Mouse (Mus musculus) embryo, embryonic 11.5 days (tissue): ENCODE results near the gene Marveld3.

Experiments used
- DNase-seq: peaks from one replicate; pipeline ENCODE4 v3.0.0-alpha.2; 2012; ENCODE audit warnings: low read depth, low spot score

Marveld3 gene

GRCm38 (mm10) chr8:109961693-109962367 lies at the start of gene Marveld3:
Gene Marveld3 (minus strand): TSS chr8:109962203.
- no peak for DNase-seq

DNA sequence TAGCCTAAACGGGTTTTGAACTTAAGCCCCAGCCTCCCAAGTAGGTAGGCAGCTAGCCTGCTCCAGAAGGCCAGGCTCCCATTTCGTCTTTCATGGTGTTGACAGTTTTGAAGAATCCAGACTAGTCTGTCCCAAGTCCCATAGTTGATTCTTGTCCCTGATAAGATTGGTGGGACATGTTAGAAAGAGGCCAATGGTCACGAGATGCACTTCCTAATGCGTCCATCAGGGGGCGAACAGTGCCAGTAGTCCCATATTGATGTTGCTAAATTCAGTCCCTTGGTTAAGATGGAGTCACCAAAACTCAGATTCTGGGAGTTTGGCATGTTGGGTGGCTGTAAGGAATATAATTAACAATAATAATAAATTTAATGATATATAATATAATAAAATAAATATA lies 48.9 kb upstream of the Marveld3 start:
- no peak for DNase-seq

GRCm38 (mm10) chr8:110008995-110009446 lies 47.0 kb upstream of the Marveld3 start:
- DNase-seq: no peak

- no peak for DNase-seq
Measured at GRCm38 (mm10) chr8:110008228-110008994, 46.4 kb upstream of the Marveld3 start.

DNA sequence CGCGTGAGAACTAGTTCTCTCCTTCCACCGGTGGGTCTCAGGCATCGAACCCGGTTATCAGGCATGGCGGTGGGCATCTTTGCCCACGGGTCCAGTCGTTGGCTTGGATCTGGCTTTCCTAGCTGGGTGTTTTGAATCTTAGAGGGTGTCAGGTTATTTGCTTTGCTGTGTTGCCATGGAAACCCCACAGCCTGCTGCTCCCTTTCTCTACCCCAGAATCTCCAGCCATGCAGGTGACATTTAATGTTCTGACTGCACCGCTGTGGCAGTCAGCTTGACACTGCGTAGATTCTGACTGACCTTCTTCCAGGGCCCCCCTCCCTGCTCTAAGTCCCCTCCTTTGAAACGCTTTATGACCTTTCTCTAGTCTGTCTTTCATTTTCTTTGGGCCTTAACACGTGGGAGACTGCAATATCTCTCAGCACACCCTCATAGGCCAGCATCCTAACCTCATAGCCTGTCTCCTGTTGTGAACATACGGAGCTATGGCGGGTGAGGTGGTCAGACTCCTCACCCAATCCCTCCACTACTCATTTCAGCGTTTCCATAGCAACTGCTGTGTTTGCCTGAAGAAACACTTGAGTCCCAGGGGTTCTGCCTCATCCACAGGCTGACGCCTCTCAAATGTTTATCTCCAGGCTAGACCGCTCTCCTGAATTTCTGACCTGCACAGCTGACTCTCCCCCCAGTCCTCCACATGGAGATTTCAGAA lies 44.5 kb upstream of the Marveld3 start:
- DNase-seq: no peak

DNA sequence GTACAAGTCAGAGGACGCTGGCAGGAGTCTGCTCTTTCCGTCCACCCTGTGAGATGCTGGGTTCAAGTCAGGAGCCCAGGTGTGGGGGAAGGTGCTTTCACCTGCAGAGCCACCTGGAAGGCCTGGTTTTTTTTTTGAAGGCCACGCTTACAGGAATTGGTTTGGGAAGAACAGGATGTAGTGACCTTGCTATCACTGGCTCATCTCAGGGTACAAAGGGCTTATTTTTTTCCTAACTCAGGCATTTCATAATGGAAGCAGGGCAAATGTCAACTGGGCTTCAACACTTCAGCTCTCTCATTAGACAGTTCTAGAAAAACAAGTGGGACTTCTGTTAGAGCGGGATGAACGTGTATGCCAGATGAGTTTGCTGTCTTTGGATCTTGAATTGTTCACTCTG lies 42.3 kb upstream of the Marveld3 start:
- DNase-seq: no peak

- DNase-seq: no peak
Measured at GRCm38 (mm10) chr8:110002953-110003352, 41.0 kb upstream of the Marveld3 start.

DNA sequence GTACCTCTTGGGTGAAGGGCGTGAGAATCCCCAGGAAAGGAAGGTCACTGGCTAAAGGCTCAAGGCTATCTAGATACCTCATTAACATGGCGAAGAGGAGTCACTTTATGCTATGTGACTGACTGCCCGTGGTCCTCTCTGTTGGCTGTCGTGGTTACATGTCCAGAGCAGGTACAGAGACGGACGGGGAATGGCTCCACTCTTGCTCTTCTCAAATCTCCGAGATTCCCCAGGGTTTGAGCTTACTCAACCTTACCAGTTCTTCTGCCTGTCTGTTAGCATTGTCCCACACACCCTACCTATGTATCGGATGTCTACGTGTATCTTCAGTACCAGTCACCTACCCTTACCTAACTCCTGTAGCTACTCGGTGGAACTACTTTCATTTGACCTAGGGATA lies 38.0 kb upstream of the Marveld3 start:
- DNase-seq: no peak

DNA sequence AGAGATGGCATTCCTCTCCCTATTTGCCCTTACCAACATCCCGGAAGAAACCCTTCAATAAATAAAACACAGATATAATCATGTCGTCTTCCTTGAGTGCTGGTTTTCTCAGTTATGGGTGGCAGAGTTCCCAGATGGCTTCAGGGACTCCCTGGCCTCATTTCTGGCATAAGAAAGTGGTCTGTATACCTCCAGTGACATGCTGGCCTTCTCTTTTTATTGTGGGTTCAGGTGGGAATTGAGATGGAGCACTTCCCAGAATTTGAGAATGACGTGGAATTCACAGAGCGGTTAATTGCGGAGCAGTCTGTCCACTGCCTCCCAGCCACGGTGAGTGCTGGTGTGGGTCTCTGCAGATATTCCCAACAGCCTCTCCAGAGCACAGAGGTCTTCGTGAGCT lies 36.1 kb upstream of the Marveld3 start:
- no peak for DNase-seq

DNA sequence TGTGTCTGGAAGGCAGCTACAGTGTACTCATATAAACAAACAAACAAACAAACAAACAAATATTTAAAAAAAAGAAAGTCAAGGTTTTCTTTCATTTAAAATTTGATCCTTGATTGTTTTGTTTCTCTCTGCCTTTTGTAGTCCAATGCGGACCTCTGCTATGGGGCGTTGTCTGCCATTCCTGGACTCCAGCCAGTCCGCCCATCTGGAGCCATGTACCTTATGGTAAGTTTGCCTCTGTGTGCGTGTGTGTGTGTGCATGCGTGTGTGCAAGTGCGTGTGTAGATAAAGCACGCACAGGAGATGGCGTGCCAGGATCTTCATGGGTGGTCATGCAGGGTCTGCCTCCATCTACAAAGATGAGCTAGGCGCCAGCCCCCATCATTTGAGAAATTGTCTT lies 35.4 kb upstream of the Marveld3 start:
- no peak for DNase-seq

DNA sequence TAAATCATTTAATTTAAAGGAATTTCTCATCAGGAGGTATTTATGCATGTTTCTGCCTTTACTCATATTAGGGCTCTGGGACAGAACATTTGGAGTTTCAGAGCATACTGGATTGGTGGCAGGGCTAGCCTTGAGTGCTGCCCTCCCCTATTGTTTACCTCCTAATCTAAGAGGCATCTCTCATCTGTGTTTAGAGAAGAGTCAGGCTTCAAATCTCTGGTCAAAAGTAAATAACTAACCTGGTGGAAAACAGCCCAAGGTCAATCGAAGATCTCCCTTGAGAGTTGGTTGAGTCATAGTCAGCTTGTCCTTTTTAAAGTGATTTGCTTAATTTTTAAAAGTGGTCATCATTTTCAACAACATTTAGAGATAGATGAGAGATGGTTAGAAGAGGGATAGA lies 30.9 kb upstream of the Marveld3 start:
- no peak for DNase-seq

DNA sequence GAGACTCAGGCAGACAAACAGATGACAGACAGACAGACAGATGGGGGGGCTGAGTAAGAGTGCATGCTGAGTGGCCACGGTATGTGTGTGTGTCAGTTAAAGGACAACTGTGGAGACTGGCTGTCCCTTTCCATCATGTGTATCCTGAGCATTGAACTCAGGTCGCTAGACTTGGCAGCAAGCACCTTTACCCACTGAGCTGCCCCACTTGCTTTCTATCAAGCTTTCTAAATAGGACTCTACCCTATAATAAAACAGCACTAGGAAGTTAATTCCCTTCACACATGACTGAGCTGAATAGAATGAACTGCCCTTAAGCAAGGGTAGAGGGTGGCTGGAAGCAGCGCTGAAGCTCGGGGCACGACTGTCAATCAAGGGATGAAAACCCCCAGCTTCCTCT lies 30.2 kb upstream of the Marveld3 start:
- no peak for DNase-seq

GRCm38 (mm10) chr8:109990224-109990623 lies 28.2 kb upstream of the Marveld3 start, which contains the start of gene Tat:
Gene Tat (plus strand): TSS chr8:109990437.
- no peak for DNase-seq

GRCm38 (mm10) chr8:109989151-109989550 lies 27.1 kb upstream of the Marveld3 start:
- DNase-seq: no peak

DNA sequence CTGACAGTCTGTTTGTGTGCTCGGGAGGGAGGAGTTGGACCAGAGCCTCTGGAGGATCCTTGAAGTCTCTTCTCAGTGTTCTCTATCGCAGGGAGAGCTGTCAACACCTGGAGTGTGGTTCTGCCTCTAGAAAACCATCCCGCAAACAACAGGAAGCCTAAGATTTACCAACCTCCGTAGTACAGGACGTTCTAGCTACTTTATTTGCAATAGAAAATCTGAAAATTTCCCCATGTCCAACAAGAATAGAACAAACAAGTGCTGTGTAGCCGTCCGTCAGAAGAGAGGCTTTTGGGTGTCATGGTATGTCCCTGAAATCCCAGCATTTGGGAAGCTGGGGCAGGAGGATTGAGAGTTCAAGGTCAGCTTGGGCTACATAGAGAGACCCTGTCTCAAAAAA lies 25.8 kb upstream of the Marveld3 start:
- DNase-seq: no peak

DNA sequence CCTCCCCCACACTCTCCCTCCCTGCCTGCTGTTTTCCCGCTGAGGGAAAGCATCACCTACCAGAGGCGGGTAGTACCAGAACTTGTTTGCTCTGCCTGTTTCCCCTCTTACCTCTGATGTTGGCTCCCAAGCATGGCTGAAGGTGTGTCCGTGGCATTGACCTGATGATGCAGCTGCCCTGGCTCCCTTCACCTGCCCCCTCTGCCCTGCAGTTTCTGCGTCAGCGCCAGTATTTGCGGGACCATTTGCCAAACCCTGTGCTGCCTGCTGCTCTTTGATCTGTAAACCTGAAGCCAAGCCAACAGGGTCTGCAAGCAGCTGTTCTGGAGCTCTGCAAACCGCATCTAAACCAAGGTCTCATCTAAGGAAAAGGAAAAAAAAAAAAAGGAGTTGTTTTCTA lies 24.4 kb upstream of the Marveld3 start:
- no peak for DNase-seq

GRCm38 (mm10) chr8:109983944-109984343 lies 21.9 kb upstream of the Marveld3 start:
- DNase-seq: no peak

DNA sequence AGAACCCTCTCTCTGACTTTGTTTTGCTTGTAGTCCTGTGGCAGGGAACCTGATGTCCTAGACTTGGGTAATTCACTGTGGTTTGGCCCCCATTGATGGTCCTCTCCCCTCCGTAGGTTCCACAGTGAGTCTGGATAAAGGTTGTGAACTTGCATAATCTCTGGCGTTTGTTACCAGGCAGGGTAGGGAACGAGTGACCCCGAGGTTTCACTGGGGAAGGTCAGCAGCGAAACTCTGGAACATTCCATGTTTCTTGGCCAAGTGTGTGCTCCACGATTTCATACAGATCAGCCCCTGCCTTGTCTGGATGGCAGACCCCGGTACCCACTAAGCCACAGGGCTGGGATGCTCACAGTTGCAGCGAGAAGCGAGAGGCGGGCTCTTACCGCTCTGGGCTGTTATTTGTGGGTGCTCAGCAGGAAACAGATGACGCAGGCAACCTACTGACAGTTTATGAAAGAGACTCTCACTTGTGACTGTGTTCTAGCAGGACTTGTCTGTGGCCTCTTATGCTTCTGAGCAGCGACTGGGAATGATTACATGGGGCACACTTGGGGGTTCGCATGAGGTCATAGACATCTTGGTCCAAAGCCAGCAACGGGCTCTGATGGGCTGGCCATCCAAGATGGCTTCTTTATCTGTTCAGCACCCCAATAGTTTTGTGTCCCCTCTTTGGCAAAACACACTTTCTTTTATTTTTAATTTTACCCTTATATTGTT lies 20.5 kb upstream of the Marveld3 start:
- no peak for DNase-seq

- DNase-seq: no peak
Measured at GRCm38 (mm10) chr8:109979339-109979738, 17.3 kb upstream of the Marveld3 start.

- DNase-seq: no peak
Measured at GRCm38 (mm10) chr8:109972901-109973300, 10.9 kb upstream of the Marveld3 start.

DNA sequence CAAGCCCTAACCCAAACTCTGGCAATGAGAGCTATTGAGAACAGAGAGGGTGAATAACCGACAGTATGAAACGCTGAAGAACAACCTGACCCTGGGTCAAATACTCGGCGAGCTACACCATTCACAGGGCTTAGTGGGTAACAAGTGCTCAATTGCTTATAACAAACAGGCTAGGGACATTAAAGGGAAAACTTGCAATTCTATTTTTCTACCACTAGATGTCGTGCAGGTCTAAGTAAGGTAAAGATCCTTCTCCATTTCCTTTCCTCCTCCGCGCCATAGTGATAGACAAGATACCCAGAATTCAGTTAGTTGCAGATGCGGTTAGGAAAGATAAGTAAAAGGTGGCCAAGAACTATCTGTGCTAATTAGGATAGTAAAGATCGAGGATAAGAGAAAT lies 8.3 kb upstream of the Marveld3 start:
- no peak for DNase-seq

- DNase-seq: no peak
Measured at GRCm38 (mm10) chr8:109968837-109969236, 6.8 kb upstream of the Marveld3 start.
